Mouse (Mus musculus) stomach, postnatal 0 days (tissue): ENCODE data around the gene 1700020A23Rik. TPM values are rescaled to one million over a fixed set of nuclear protein-coding genes. Genes with fewer than 3 reads are reported as not detected.

Source experiments
- ATAC-seq: fragments of 200-750 bp; cut with Nextera tagmentation; 2 replicates; pipeline ENCODE4 v1.8.0; 2017; ENCODE audit not compliant: low FRiP score, low TSS enrichment
- DNase-seq: peaks from one replicate; pipeline ENCODE4 v3.0.0-alpha.2; 2016; ENCODE audit warnings: low spot score
- H3K27ac ChIP-seq: fragments of 300-500 bp; sonication (generic); replicated peaks from 2 replicates; pipeline ENCODE4 v1.5.1; 2014; ENCODE audit warnings: mild to moderate bottlenecking, control low read depth
- H3K27me3 ChIP-seq: fragments of 300-500 bp; sonication (generic); 2 replicates; pipeline ENCODE4 v1.6.1; 2014; ENCODE audit warnings: low read length; ENCODE audit not compliant: control insufficient read depth, insufficient read depth
- H3K36me3 ChIP-seq: fragments of 300-500 bp; sonication (generic); 2 replicates; pipeline ENCODE4 v1.6.1; 2014; ENCODE audit warnings: low read length, mixed read lengths; ENCODE audit not compliant: control insufficient read depth, insufficient read depth
- H3K4me1 ChIP-seq: fragments of 300-500 bp; sonication (generic); replicated peaks from 2 replicates; pipeline ENCODE4 v1.6.1; 2014; ENCODE audit warnings: antibody characterized with exemption; ENCODE audit not compliant: control insufficient read depth, insufficient read depth
- H3K4me2 ChIP-seq: fragments of 300-500 bp; sonication (generic); replicated peaks from 2 replicates; pipeline ENCODE4 v1.6.1; 2014; ENCODE audit warnings: low read depth, mild to moderate bottlenecking, control low read depth, moderate library complexity
- H3K4me3 ChIP-seq: fragments of 300-500 bp; sonication (generic); 2 replicates; pipeline ENCODE4 v1.5.1; 2014; ENCODE audit warnings: low read depth, low read length, control low read depth
- H3K9ac ChIP-seq: fragments of 300-500 bp; sonication (generic); 2 replicates; pipeline ENCODE4 v1.6.1; 2014; ENCODE audit warnings: mild to moderate bottlenecking, low read length, control low read depth, mixed read lengths
- H3K9me3 ChIP-seq: fragments of 300-500 bp; sonication (generic); 2 replicates; pipeline ENCODE4 v1.6.1; 2016; ENCODE audit warnings: low read length; ENCODE audit not compliant: control insufficient read depth
- CTCF ChIP-seq: IDR thresholded peaks from 2 replicates; pipeline ENCODE4 v1.5.1; 2016; ENCODE audit warnings: antibody characterized with exemption, low read depth, mild to moderate bottlenecking, moderate library complexity
- EP300 ChIP-seq: optimal IDR thresholded peaks from 2 replicates; pipeline ENCODE3; 2016; ENCODE audit warnings: antibody characterized with exemption
- WGBS: fragments of 180-500 bp; shearing (Covaris S2); extraction: QIAGEN DNeasy Blood & Tissue Kit; methylation state at CpG from one replicate; pipeline ENCODE4 v1.1.7; 2014; 5-methylcytosine and 5-hydroxymethylcytosine counted together
- polyA plus RNA-seq: library from polyadenylated mRNA; unstranded; fragments of >200 nt; fragmentation: Nextera tagmentation; extraction: Ambion mirVana; gene quantifications from 2 replicates; pipeline ENCODE4 v1.2.1, GENCODE M21; 2015

The 1700020A23Rik gene
- polyA plus RNA-seq, 1 experiment from 2014 or later: not detected

GRCm38 (mm10) chr2:130421781-130422620, 16.9 kb downstream of the 1700020A23Rik start:
- WGBS: 93% methylated on average over 26 of the region's 26 CpGs
- Histone ChIP-seq H3K9ac (no peak overlapping the region), H3K9me3 (no peaks in the 10 kb centered on the region), H3K36me3 (peaks cover 3% of the 10 kb centered on the region; the same call in 1 of the 2 replicates), H3K4me1 (peaks cover 4% of the 10 kb centered on the region; the same call in 1 of the 2 replicates), H3K27me3 (no peaks in the 10 kb centered on the region), H3K4me2 (no peak overlapping the region), H3K27ac (no peak overlapping the region), H3K4me3 (no peak overlapping the region)
- no peak for ATAC-seq
- no peak for DNase-seq
- TF ChIP-seq EP300 (no peak), CTCF (no peak)

- TF ChIP-seq EP300 (no peak), CTCF (no peak)
- ATAC-seq: peak; percentile 67
- peak overlapping the region; percentile 81 for H3K4me3 ChIP-seq
- H3K27me3 ChIP-seq: no peaks in the 10 kb centered on the region
- peaks cover 4% of the 10 kb centered on the region; the same call in 1 of the 2 replicates for H3K4me1 ChIP-seq
- peak overlapping the region; percentile 90 for H3K4me2 ChIP-seq
- peak overlapping the region; percentile 92 for H3K27ac ChIP-seq
- H3K36me3 ChIP-seq: peaks cover 3% of the 10 kb centered on the region; the same call in 1 of the 2 replicates
- H3K9ac ChIP-seq: peak overlapping the region; percentile 88
- 14% methylated on average over 49 of the region's 49 CpGs for WGBS
- no peaks in the 10 kb centered on the region for H3K9me3 ChIP-seq
- DNase-seq: peak; percentile 79
Observed at GRCm38 (mm10) chr2:130423397-130424125, 18.5 kb downstream of the 1700020A23Rik start.

GRCm38 (mm10) chr2:130424126-130424853, 19.2 kb downstream of the 1700020A23Rik start, which contains the start of the genes Vps16 and Pced1a:
TSS of gene Vps16 (plus strand) at chr2:130424339.
TSS of gene Pced1a (minus strand) at chr2:130424701.
- Histone ChIP-seq H3K4me3 (peak within 1 kb of the TSS; percentile 81), H3K4me2 (peak within 1 kb of the TSS; percentile 90), H3K4me1 (peaks cover 4% of the 10 kb centered on the region; the same call in 1 of the 2 replicates), H3K27me3 (no peaks in the 10 kb centered on the region), H3K27ac (peak within 1 kb of the TSS; percentile 92), H3K36me3 (no peaks in the 10 kb centered on the region), H3K9ac (peak within 1 kb of the TSS; percentile 88), H3K9me3 (no peaks in the 10 kb centered on the region)
- TF ChIP-seq EP300: no peak
- TF ChIP-seq CTCF: peak; percentile 66
- ATAC-seq (peak; percentile 97), DNase-seq (peak; percentile 94)
- under 1% methylated on average over 58 of the region's 58 CpGs for WGBS

- Histone ChIP-seq H3K27me3 (no peaks in the 10 kb centered on the region), H3K9ac (peak overlapping the region; percentile 88), H3K36me3 (no peaks in the 10 kb centered on the region), H3K4me3 (peak overlapping the region; percentile 81), H3K4me2 (peak overlapping the region; percentile 90), H3K4me1 (peaks cover 4% of the 10 kb centered on the region; the same call in 1 of the 2 replicates), H3K27ac (no peak overlapping the region), H3K9me3 (no peaks in the 10 kb centered on the region)
- 27% methylated on average over 5 of the region's 5 CpGs for WGBS
- no peak for DNase-seq
- peak; percentile 61 for TF ChIP-seq CTCF
- TF ChIP-seq EP300: no peak
- ATAC-seq: no peak
Observed at GRCm38 (mm10) chr2:130425112-130425511, 20.1 kb downstream of the 1700020A23Rik start.

- TF ChIP-seq CTCF (no peak), EP300 (no peak)
- no peak for DNase-seq
- no peaks in the 10 kb centered on the region for H3K27me3 ChIP-seq
- no peaks in the 10 kb centered on the region for H3K9me3 ChIP-seq
- 57% methylated on average over 2 of the region's 2 CpGs for WGBS
- ATAC-seq: no peak
- no peak overlapping the region for H3K9ac ChIP-seq
- peaks cover 4% of the 10 kb centered on the region; the same call in 1 of the 2 replicates for H3K4me1 ChIP-seq
- no peaks in the 10 kb centered on the region; the same call in 1 of the 2 replicates for H3K36me3 ChIP-seq
- H3K27ac ChIP-seq: no peak overlapping the region; the same call in 1 of the 2 replicates
- no peak overlapping the region for H3K4me3 ChIP-seq
- H3K4me2 ChIP-seq: no peak overlapping the region
Observed at GRCm38 (mm10) chr2:130429851-130430250, 24.8 kb downstream of the 1700020A23Rik start.
